Mouse (Mus musculus): ENCODE measurements around the gene Pabpc4. TPM values are rescaled to one million over a fixed set of nuclear protein-coding genes. Genes with fewer than 3 reads are reported as not detected.
A peak's percentile ranks its signal among the peaks of the same experiment; 100 is the strongest.
"Not testable (repeated sequence)": the region's sequence is repeated elsewhere in the genome, so short reads cannot be mapped to it uniquely, and the experiment has no call there.

Pabpc4 gene
- polyA plus RNA-seq, 1 experiment: 154 TPM

- H3K79me2 ChIP-seq (ENCODE audit: control insufficient read depth, insufficient read depth): no peaks in the 10 kb centered on the region
- no peak within 1 kb of the TSS for H3K4me2 ChIP-seq (ENCODE audit: low read depth)
- TF ChIP-seq MYOD1 (IDR thresholded peaks at IDR 0.05; ENCODE audit: control insufficient read depth in 1 of 3, insufficient read length in 2 of 3, low read depth in 2 of 3) (no peak), SRF (IDR thresholded peaks at IDR 0.05; ENCODE audit: control insufficient read depth, insufficient read length, low read depth) (no peak), POLR2A (IDR thresholded peaks at IDR 0.05; ENCODE audit: insufficient read length, low read depth) (no peak), REST (IDR thresholded peaks at IDR 0.05; ENCODE audit: insufficient read depth, insufficient read length) (no peak), MYOG (IDR thresholded peaks at IDR 0.05; ENCODE audit: control insufficient read depth in 1 of 3, insufficient read depth in 1 of 3, insufficient read length in 2 of 3, low read depth in 2 of 3) (no peak), TCF3 (IDR thresholded peaks at IDR 0.05; ENCODE audit: insufficient read length, low read depth) (no peak), POLR2AphosphoS2 (IDR thresholded peaks at IDR 0.05; ENCODE audit: insufficient read length, low read depth) (no peak), E2F4 (IDR thresholded peaks at IDR 0.05; ENCODE audit: insufficient read depth) (no peak), MAX (IDR thresholded peaks at IDR 0.05; ENCODE audit: low read depth) (no peak), USF1 (IDR thresholded peaks at IDR 0.05; ENCODE audit: low read depth) (no peak), CEBPB (IDR thresholded peaks at IDR 0.05; ENCODE audit: insufficient read depth, poor library complexity, severe bottlenecking) (no peak), TCF12 (IDR thresholded peaks at IDR 0.05; ENCODE audit: insufficient read depth, poor library complexity, severe bottlenecking) (no peak)
- H3K27me3 ChIP-seq (ENCODE audit: control insufficient read depth, insufficient read depth, insufficient read length): peaks cover 8% of the 10 kb centered on the region
- H3K4me3 ChIP-seq: no peak within 1 kb of the TSS
- H3K36me3 ChIP-seq (ENCODE audit: control insufficient read depth, insufficient read depth): no peaks in the 10 kb centered on the region
- no peak within 1 kb of the TSS for H3ac ChIP-seq (ENCODE audit: control insufficient read depth, insufficient read length)
Observed at GRCm38 (mm10) chr4:123323534-123323933, 61.4 kb downstream of the Pabpc4 start, which contains the start of gene Oxct2a. Oxct2a (minus strand) TSS chr4:123323634.

- no peak for TF ChIP-seq TCF3 (IDR thresholded peaks at IDR 0.05; ENCODE audit: insufficient read length, low read depth)
- Histone ChIP-seq H3K4me3 (no peak overlapping the region), H3K27me3 (ENCODE audit: control insufficient read depth, insufficient read depth, insufficient read length) (peaks cover 8% of the 10 kb centered on the region), H3K36me3 (ENCODE audit: control insufficient read depth, insufficient read depth) (no peaks in the 10 kb centered on the region), H3K79me2 (ENCODE audit: control insufficient read depth, insufficient read depth) (no peaks in the 10 kb centered on the region), H3K4me2 (ENCODE audit: low read depth) (peak overlapping the region; percentile 1), H3ac (ENCODE audit: control insufficient read depth, insufficient read length) (no peak overlapping the region)
Observed at GRCm38 (mm10) chr4:123326087-123326486, 63.9 kb downstream of the Pabpc4 start.

- H3ac ChIP-seq (ENCODE audit: control insufficient read depth, insufficient read length): no peak overlapping the region
- H3K27me3 ChIP-seq (ENCODE audit: control insufficient read depth, insufficient read depth, insufficient read length): peaks cover 8% of the 10 kb centered on the region
- TF ChIP-seq USF1 (IDR thresholded peaks at IDR 0.05; ENCODE audit: low read depth) (no peak), MAX (IDR thresholded peaks at IDR 0.05; ENCODE audit: low read depth) (no peak), POLR2A (IDR thresholded peaks at IDR 0.05; ENCODE audit: insufficient read length, low read depth) (no peak), SRF (IDR thresholded peaks at IDR 0.05; ENCODE audit: control insufficient read depth, insufficient read length, low read depth) (no peak), POLR2AphosphoS2 (IDR thresholded peaks at IDR 0.05; ENCODE audit: insufficient read length, low read depth) (no peak), REST (IDR thresholded peaks at IDR 0.05; ENCODE audit: insufficient read depth, insufficient read length) (no peak), E2F4 (IDR thresholded peaks at IDR 0.05; ENCODE audit: insufficient read depth) (no peak), CEBPB (IDR thresholded peaks at IDR 0.05; ENCODE audit: insufficient read depth, poor library complexity, severe bottlenecking) (no peak), MYOG (IDR thresholded peaks at IDR 0.05; ENCODE audit: control insufficient read depth in 1 of 3, insufficient read depth in 1 of 3, insufficient read length in 2 of 3, low read depth in 2 of 3) (no peak), TCF12 (IDR thresholded peaks at IDR 0.05; ENCODE audit: insufficient read depth, poor library complexity, severe bottlenecking) (no peak), MYOD1 (IDR thresholded peaks at IDR 0.05; ENCODE audit: control insufficient read depth in 1 of 3, insufficient read length in 2 of 3, low read depth in 2 of 3) (no peak), TCF3 (IDR thresholded peaks at IDR 0.05; ENCODE audit: insufficient read length, low read depth) (no peak)
- H3K36me3 ChIP-seq (ENCODE audit: control insufficient read depth, insufficient read depth): no peaks in the 10 kb centered on the region
- H3K79me2 ChIP-seq (ENCODE audit: control insufficient read depth, insufficient read depth): no peaks in the 10 kb centered on the region
- no peak overlapping the region for H3K4me2 ChIP-seq (ENCODE audit: low read depth)
- no peak overlapping the region for H3K4me3 ChIP-seq
Observed at GRCm38 (mm10) chr4:123327630-123328029, 65.5 kb downstream of the Pabpc4 start.

- no peak for TF ChIP-seq CEBPB (IDR thresholded peaks at IDR 0.05; ENCODE audit: insufficient read depth, poor library complexity, severe bottlenecking)
- no peak for TF ChIP-seq POLR2AphosphoS2 (IDR thresholded peaks at IDR 0.05; ENCODE audit: insufficient read length, low read depth)
- TF ChIP-seq SRF (IDR thresholded peaks at IDR 0.05; ENCODE audit: control insufficient read depth, insufficient read length, low read depth): no peak
- TF ChIP-seq TCF3 (IDR thresholded peaks at IDR 0.05; ENCODE audit: insufficient read length, low read depth): no peak
- TF ChIP-seq TCF12 (IDR thresholded peaks at IDR 0.05; ENCODE audit: insufficient read depth, poor library complexity, severe bottlenecking): no peak
- TF ChIP-seq REST (IDR thresholded peaks at IDR 0.05; ENCODE audit: insufficient read depth, insufficient read length): no peak
- H3K4me2 ChIP-seq (ENCODE audit: low read depth): no peak overlapping the region
- no peaks in the 10 kb centered on the region for H3K79me2 ChIP-seq (ENCODE audit: control insufficient read depth, insufficient read depth)
- H3ac ChIP-seq (ENCODE audit: control insufficient read depth, insufficient read length): no peak overlapping the region
- no peak overlapping the region for H3K4me3 ChIP-seq
- H3K36me3 ChIP-seq (ENCODE audit: control insufficient read depth, insufficient read depth): no peaks in the 10 kb centered on the region
- no peaks in the 10 kb centered on the region for H3K27me3 ChIP-seq (ENCODE audit: control insufficient read depth, insufficient read depth, insufficient read length)
Observed at GRCm38 (mm10) chr4:123328946-123329345, 66.8 kb downstream of the Pabpc4 start.

- no peaks in the 10 kb centered on the region for H3K79me2 ChIP-seq (ENCODE audit: control insufficient read depth, insufficient read depth)
- TF ChIP-seq USF1 (IDR thresholded peaks at IDR 0.05; ENCODE audit: low read depth): no peak
- TF ChIP-seq MYOD1 (IDR thresholded peaks at IDR 0.05; ENCODE audit: control insufficient read depth in 1 of 3, insufficient read length in 2 of 3, low read depth in 2 of 3): no peak
- TF ChIP-seq TCF3 (IDR thresholded peaks at IDR 0.05; ENCODE audit: insufficient read length, low read depth): no peak
- no peak for TF ChIP-seq MYOG (IDR thresholded peaks at IDR 0.05; ENCODE audit: control insufficient read depth in 1 of 3, insufficient read depth in 1 of 3, insufficient read length in 2 of 3, low read depth in 2 of 3)
- no peak for TF ChIP-seq CEBPB (IDR thresholded peaks at IDR 0.05; ENCODE audit: insufficient read depth, poor library complexity, severe bottlenecking)
- no peak for TF ChIP-seq POLR2AphosphoS2 (IDR thresholded peaks at IDR 0.05; ENCODE audit: insufficient read length, low read depth)
- no peak for TF ChIP-seq REST (IDR thresholded peaks at IDR 0.05; ENCODE audit: insufficient read depth, insufficient read length)
- no peak for TF ChIP-seq POLR2A (IDR thresholded peaks at IDR 0.05; ENCODE audit: insufficient read length, low read depth)
- no peak for TF ChIP-seq MAX (IDR thresholded peaks at IDR 0.05; ENCODE audit: low read depth)
- no peak for TF ChIP-seq E2F4 (IDR thresholded peaks at IDR 0.05; ENCODE audit: insufficient read depth)
- no peak for TF ChIP-seq SRF (IDR thresholded peaks at IDR 0.05; ENCODE audit: control insufficient read depth, insufficient read length, low read depth)
- TF ChIP-seq TCF12 (IDR thresholded peaks at IDR 0.05; ENCODE audit: insufficient read depth, poor library complexity, severe bottlenecking): no peak
- no peaks in the 10 kb centered on the region for H3K36me3 ChIP-seq (ENCODE audit: control insufficient read depth, insufficient read depth)
- H3K4me3 ChIP-seq: no peak overlapping the region
- no peak overlapping the region for H3ac ChIP-seq (ENCODE audit: control insufficient read depth, insufficient read length)
- H3K4me2 ChIP-seq (ENCODE audit: low read depth): no peak overlapping the region
- H3K27me3 ChIP-seq (ENCODE audit: control insufficient read depth, insufficient read depth, insufficient read length): no peaks in the 10 kb centered on the region
Observed at GRCm38 (mm10) chr4:123331326-123331725, 69.2 kb downstream of the Pabpc4 start.

- not testable (repeated sequence) for H3ac ChIP-seq (ENCODE audit: control insufficient read depth, insufficient read length); H3K4me3 ChIP-seq; H3K27me3 ChIP-seq (ENCODE audit: control insufficient read depth, insufficient read depth, insufficient read length); H3K4me2 ChIP-seq (ENCODE audit: low read depth); H3K79me2 ChIP-seq (ENCODE audit: control insufficient read depth, insufficient read depth); H3K36me3 ChIP-seq (ENCODE audit: control insufficient read depth, insufficient read depth)
Observed at GRCm38 (mm10) chr4:123331961-123332360, 69.8 kb downstream of the Pabpc4 start.

Measured in myocyte (in vitro differentiated cells).